In the genomic region with DNA sequence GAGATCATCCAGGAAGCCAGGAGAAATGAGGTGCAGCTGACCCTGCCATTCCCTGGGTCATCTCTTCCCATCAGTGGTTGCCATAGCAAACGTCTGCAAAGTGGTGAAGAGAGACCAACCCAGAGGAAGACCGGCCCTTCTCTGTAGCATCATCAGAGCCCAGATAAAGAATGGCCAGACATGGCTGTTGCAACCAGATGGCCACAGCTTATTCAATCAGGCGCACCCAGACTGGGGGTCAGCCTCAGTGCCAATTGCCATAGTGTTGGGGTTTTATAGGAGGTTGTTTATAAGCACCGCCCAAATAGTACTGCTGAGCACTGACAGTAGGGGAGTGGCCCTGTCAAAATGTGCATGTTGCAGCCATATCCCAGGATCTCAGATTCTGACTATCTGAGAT, we compare ENCODE assay signal across 15 mouse cellular contexts.
DNase-seq lines count a peak whose midpoint lies in the region.
"Had no signal": no experiment of that assay in that cellular context is flagged by ENCODE, and none has a peak within 500 bp of the region (broad histone marks: within the 10 kb centered on the region; RNA-seq: fewer than 3 reads in every experiment).

No protein-coding gene starts in this region.

- intact Hi-C loops in heart, postnatal 10 days (cut with DNase I): no loop called here
- intact Hi-C loops in left cerebral cortex, postnatal 4 days (cut with DNase I): no loop called here

- DNase-seq in cerebellum, postnatal 10 days: peak; percentile 40 to 58
- DNase-seq in cerebellum, adult 18-20 months: no peak
- DNase-seq in heart, adult 11 months: peak; percentile 40
- DNase-seq in heart, postnatal 10 days: no peak
- DNase-seq in left cerebral cortex, postnatal 4 days: peak; percentile 22
- DNase-seq in left cerebral cortex, adult 8-10 months (ENCODE audit: low spot score in 2 of 2): no peak
- DNase-seq in MN1 (ENCODE audit: low spot score) (peak; percentile 88), adipocyte (ENCODE audit: low spot score) (no peak)
- DNase-seq: adrenal gland, adult 2 months; cerebellum, adult 11 months; cerebellum, adult 9-10 months; gastrocnemius, adult 2 months; gastrocnemius, postnatal 25 days; heart, postnatal 4 days; kidney, adult 18-20 months had no signal

Comparison
In these comparisons a context has a peak if more than half of its experiments do, and no peak if none do; other contexts are left out.
1. DNase-seq: peak in cerebellum, postnatal 10 days (2 of 2), heart, adult 11 months (single experiment), left cerebral cortex, postnatal 4 days (single experiment) and MN1 (single experiment); none in cerebellum, adult 18-20 months (0 of 2), heart, postnatal 10 days (0 of 2), left cerebral cortex, adult 8-10 months (0 of 2) and adipocyte (single experiment).